Mouse (Mus musculus) heart, postnatal 36 days (tissue): Measurements from ENCODE around the gene Eppin. TPM values are rescaled to one million over a fixed set of nuclear protein-coding genes. Genes with fewer than 3 reads are reported as not detected.
"Not testable (repeated sequence)": the region's sequence is repeated elsewhere in the genome, so short reads cannot be mapped to it uniquely, and the experiment has no call there.

Experiments used
- DNase-seq, 2 experiments: peaks; one replicate each; pipeline ENCODE4 v3.0.0; 2021 to 2022
- intact Hi-C: fragments of 180-260 bp; cut with DNase I; formaldehyde crosslinking; loops from one replicate; pipeline ENCODE4 v1.15.1; 2025
- total RNA-seq, 2 experiments: library from RNA; stranded (reverse); gene quantifications; 2 replicates each; pipeline ENCODE4 v1.2.3; 2021

Gene Eppin
- total RNA-seq = not detected

DNA sequence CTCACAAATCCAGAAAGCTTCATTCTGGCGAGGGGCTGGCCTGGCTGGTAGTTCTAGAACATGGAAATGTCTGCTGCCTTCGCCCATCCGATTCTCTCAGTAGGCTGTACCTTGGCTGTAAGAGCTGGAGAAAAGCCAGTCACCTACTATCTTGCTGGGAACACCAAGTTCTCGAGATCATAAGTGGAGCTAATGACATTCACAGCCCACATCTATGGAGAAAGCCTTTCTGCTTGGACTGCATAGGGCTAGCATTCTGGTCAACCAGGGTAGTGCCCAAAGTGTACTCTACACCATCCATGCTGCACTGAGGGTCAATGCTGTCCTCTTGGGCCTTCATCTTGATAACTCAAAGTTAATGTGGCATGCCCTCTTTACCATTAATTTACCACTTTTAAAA, at the start of gene Eppin:
Eppin (minus strand) TSS at position 101 of the 400 bp plus-strand sequence.
- intact Hi-C loops = loop anchor here (2.0 kb wide), 1 partner anchor 203 kb away; no protein-coding TSS in a partner anchor
- no peak for DNase-seq

- no peak for DNase-seq
- intact Hi-C loops = no loop called here
Observed at GRCm38 (mm10) chr2:164641881-164642673, 48.7 kb upstream of the Eppin start.

- no peak for DNase-seq
- intact Hi-C loops = no loop called here
Observed at GRCm38 (mm10) chr2:164641129-164641528, 47.7 kb upstream of the Eppin start.

DNA sequence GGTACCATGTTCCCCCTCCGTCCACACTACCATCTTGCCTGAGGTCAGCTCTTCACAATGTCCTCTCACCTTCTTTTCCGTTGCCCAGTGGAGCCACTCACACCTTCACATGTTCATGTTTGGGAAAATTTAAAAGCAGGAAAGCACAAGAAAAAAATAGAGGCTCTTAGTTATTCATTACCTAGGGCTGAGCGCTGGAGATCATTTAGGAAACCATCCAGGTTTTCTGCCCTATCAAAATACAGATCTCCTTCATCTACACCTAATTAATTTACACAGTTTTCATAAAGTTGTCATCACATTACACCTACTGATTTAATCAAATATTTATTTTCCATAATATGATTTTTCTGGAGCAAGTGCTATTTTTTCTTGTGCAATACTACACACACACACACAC, 45.3 kb upstream of the Eppin start, which contains the start of gene Wfdc16:
Wfdc16 (minus strand) TSS at position 101 of the 400 bp plus-strand sequence.
- intact Hi-C loops = no loop called here
- no peak for DNase-seq

- intact Hi-C loops = no loop called here
- no peak for DNase-seq
Observed at GRCm38 (mm10) chr2:164635266-164635665, 41.9 kb upstream of the Eppin start.

GRCm38 (mm10) chr2:164621775-164622174, 28.4 kb upstream of the Eppin start:
- no peak for DNase-seq
- intact Hi-C loops = no loop called here

- intact Hi-C loops = no loop called here
- no peak for DNase-seq
Observed at GRCm38 (mm10) chr2:164619050-164619449, 25.7 kb upstream of the Eppin start.

GRCm38 (mm10) chr2:164615386-164615785, 22.0 kb upstream of the Eppin start:
- no peak for DNase-seq
- intact Hi-C loops = no loop called here

DNA sequence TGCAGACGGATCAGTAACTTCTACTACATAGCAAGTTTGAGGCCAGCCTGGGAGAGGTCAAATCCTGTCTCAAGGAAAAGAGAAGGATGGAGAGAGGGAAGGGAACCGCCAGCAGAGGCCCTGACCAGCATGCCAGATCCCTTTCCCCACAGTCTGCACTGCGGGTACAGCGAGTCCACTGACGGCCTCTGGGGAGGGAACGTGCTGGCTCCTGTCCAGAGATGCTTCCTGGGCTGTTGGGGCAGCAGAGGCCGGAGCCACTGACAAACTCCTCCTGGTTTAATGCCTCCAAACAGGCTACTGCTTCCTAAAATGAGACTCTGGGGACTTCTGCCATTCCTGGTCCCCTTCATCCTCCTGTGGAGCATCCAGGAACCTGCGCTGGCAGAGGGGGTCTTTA, 20.1 kb upstream of the Eppin start, which contains the start of the genes Wfdc6b and Wfdc8:
Wfdc6b (plus strand) TSS at position 52 of the 400 bp plus-strand sequence.
Wfdc8 (minus strand) TSS at position 156 of the 400 bp plus-strand sequence.
- peak; percentile 49 to 54 for DNase-seq
- intact Hi-C loops = not testable (repeated sequence)

DNA sequence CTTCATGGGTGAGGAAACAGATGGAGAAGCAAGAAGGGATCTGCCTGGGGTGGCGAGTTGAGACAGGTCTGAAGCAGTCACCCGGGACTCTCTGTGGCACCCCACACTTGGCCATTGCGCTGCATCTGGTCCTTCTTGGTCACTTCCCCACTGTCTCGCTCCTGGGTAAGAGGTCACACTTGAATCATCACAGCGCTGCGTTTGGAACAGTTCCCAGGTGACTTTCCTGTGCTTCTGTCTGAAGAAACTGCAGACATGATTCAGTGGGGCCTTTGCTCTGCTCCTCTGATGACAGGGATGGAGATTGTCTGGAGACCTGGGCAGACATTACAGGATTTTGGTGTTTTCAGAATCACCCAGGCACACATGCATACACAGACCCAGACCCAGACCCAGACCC, 15.4 kb upstream of the Eppin start:
- DNase-seq = no peak
- intact Hi-C loops = no loop called here

DNA sequence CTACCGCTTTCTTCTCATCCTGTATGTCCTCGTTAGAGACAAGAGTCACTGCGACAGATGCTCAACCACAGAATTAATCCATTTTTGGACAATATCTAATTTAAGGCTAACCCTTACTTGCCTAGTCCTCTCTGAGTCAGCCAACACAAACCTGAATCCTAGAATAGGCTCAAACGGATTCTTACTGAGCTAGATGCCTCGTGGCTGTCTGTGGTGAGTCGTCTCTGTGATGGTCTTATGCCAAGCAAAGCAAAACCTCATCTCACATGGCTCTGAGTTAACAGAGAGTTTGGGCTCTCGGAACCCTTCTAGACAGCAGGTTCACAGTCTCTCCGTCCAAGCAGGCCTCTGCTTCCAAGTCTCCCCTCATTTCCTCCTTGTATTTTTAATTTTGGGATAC, 11.0 kb upstream of the Eppin start:
- DNase-seq = no peak
- intact Hi-C loops = no loop called here

- no peak for DNase-seq
- intact Hi-C loops = no loop called here
Observed at GRCm38 (mm10) chr2:164603482-164603881, 10.1 kb upstream of the Eppin start.

DNA sequence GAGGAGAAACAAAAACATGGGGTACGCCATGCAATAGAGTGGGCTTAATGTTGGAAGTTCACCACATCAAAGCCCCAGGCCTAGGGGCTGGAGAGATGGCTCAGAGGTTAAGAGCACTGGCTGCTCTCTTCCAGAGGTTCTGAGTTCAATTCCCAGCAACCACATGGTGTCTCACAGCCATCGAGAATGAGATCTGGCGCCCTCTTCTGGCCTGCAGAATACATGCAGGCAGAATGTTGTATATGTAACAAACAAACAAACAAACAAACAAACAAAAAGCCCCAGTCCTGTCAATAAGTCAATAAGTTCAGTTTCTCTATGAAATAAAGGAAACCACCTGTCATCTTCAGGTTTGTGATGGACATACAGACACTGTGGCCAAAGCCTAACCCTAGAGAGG, 6.8 kb upstream of the Eppin start:
- intact Hi-C loops = no loop called here
- no peak for DNase-seq

DNA sequence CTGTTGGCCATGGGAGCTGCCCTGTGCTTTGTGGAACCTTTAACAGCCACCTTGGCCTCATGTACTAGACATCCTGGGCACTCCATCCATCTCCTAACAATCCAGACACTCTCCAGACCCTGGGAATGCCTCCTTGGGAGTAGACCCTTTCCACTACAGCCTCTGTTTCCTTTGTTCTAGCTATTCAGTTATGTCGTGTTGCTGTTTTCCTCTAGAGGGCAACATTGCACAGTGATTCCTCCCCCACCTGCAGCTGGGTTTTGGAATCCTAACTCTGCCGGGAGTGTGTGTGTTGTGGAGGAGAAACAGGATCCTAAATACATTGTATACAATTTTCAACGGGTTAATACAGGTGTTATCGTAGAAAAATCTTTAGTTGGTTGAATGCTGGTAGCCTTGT, 1.4 kb downstream of the Eppin start:
- DNase-seq = no peak

GRCm38 (mm10) chr2:164585025-164585725, 8.2 kb downstream of the Eppin start, which contains the start of gene Wfdc6a:
Gene Wfdc6a, minus strand, starts transcription at chr2:164585447.
- DNase-seq = peak; percentile 43 to 49
- intact Hi-C loops = not testable (repeated sequence)

More for the DNA sequence above, 1.4 kb downstream of the Eppin start:
- intact Hi-C loops = loop anchor here (1.0 to 2.0 kb wide), 2 partner anchors 134 to 205 kb away; no protein-coding TSS in a partner anchor

GRCm38 (mm10) chr2:164573359-164573758, 20.0 kb downstream of the Eppin start, which contains the start of gene Spint3:
Gene Spint3, minus strand, starts transcription at chr2:164573459.
- DNase-seq, intact Hi-C loops: not testable (repeated sequence)

- intact Hi-C loops = no loop called here
- no peak for DNase-seq
Observed at GRCm38 (mm10) chr2:164567460-164567859, 25.9 kb downstream of the Eppin start.

GRCm38 (mm10) chr2:164566997-164567396, 26.4 kb downstream of the Eppin start:
- intact Hi-C loops = no loop called here
- no peak for DNase-seq

DNA sequence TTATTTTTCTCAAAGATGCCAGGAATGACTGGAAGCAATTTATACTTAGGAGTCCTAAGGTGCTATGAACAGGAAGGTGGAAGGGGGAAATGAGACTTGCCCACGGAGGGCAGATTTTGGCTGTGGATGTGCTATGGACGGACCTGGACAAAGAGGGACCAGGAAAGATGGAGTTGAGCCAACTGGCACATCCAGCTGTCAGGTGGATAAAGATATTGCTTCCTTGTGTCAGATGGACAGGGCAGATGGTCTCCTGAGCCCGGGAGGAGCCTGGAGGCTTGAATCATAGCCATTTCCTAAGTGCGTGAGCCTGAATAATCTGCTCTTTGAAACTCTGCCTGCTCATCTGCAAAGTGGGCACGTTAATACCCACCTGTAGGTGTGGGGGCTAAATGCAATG, 29.0 kb downstream of the Eppin start:
- DNase-seq = no peak
- intact Hi-C loops = no loop called here

DNA sequence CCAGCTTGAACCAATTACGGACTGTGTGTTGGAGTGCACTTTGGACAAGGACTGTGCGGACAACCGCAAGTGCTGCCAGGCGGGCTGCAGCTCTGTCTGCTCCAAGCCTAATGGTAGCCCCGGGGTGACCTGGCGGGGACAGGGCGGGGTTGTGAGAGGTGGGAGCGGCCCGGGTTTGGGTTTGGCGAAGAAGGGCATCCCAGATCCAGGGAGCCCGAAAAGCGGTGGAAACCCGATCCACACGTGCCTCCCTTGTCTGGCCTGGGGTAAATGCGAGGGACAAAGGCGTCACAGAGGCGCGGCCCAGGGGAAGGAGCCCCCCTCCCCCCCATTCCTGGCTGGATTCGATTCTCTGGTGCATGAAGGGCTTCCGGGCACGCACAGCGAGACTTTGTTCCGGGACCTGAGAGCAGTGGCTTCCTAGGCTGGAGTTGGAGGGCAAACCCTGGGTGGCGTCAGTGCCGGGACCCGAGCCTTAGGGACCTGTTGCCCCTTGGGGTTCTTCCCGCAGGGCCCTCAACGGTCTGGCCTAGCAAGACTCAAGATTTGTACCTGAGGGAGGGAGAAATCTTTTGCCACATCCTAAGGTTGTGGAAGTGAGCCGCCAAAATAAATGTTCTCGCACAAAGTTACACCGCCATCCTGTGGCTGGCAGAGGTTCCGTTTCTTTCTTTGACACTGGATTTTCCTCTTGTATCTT, 29.9 kb downstream of the Eppin start:
- peak in 1 of 2 experiments; percentile 14 for DNase-seq
- intact Hi-C loops = loop anchor here (1.0 kb wide), 1 partner anchor 32 kb away; no protein-coding TSS in a partner anchor
